Mouse (Mus musculus): ENCODE measurements around the gene Ptpn12. TPM values are rescaled to one million over a fixed set of nuclear protein-coding genes. Genes with fewer than 3 reads are reported as not detected.

The Ptpn12 gene
- polyA plus RNA-seq, 1 experiment: 93.5 TPM

DNA sequence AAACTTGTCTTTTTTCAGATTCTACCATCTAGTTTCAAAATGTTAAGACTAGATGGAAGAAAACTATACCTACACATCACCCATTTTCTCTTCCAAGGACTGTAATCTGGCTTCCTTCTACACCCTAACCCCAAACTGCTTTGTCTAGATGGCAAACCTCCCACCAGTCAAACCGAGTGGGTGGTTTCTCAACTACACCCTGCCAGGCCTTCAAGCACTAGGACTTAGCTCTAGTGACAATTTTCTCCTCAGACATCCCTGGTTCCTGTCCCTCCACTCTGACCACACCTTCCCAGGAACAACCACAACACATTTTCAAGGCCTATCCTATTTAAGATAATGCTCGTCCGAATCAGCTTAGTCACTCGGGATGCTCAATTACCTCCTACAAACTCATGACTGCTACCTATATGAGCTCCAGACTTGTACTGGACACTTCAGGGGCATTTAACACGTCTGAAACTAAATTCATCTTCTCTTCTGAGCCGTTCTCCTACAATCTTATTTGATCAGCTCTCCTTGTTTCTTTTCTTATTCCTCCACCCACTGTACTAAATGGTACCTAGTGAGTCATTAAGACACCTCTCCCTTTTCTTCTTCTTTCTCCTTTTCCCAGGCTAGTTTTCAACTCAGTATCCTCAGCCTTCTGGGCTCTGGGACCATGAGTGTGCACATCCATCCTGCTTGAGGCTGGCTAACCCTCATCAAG lies 5.5 kb downstream of the Ptpn12 start:
- H3K27ac ChIP-seq (ENCODE audit: insufficient read depth, low read length): no peak overlapping the region
- TF ChIP-seq POLR2A (IDR thresholded peaks at IDR 0.05; ENCODE audit: low read depth, low read length) (no peak), CTCF (IDR thresholded peaks at IDR 0.05; ENCODE audit: borderline replicate concordance, insufficient read depth, low read length) (no peak)
- H3K4me3 ChIP-seq (ENCODE audit: insufficient read depth, low read length): no peak overlapping the region
- peaks cover 3% of the 10 kb centered on the region for H3K4me1 ChIP-seq (ENCODE audit: control insufficient read depth, insufficient read depth, low read length)

DNA sequence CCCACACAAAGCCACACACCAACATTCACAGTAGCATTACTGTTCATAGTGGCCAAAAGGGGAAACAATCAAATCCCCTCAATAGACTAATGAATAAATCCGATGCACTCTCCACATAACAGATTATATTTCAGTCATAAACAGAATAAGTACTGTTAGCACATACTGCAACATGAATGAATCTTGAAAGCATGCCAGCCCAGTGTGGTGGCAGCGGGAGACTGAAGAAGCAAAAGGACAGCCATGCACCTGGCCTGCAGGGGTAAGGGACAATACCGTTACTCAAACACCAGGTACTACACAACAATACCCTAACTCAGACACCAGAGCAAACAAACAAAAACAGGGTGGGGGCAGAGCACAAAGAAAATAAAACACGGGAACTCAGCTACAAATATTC lies 6.7 kb downstream of the Ptpn12 start:
- no peak overlapping the region for H3K27ac ChIP-seq (ENCODE audit: insufficient read depth, low read length)
- peaks cover 3% of the 10 kb centered on the region for H3K4me1 ChIP-seq (ENCODE audit: control insufficient read depth, insufficient read depth, low read length)
- no peak overlapping the region for H3K4me3 ChIP-seq (ENCODE audit: insufficient read depth, low read length)
- TF ChIP-seq POLR2A (IDR thresholded peaks at IDR 0.05; ENCODE audit: low read depth, low read length): no peak
- TF ChIP-seq CTCF (IDR thresholded peaks at IDR 0.05; ENCODE audit: borderline replicate concordance, insufficient read depth, low read length): no peak

DNA sequence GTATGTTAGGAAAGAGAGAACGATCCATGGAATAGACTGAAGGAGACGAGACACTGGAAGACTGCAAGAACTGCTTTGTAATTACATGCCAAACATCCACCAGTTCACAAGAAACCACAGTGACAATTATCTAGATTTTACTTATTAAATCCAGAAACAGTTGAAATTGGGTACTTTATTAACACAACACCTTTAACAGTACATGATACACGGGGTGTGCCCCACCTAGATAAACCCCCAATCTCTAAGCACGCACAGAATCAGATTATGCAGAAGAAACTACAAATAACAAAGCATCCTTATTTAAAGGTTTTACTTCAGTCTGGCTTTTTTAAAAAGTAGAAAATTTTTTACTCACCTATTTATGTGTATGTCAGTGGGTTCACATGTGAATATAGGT lies 8.6 kb downstream of the Ptpn12 start:
- no peak overlapping the region for H3K27ac ChIP-seq (ENCODE audit: insufficient read depth, low read length)
- no peak for TF ChIP-seq POLR2A (IDR thresholded peaks at IDR 0.05; ENCODE audit: low read depth, low read length)
- no peak for TF ChIP-seq CTCF (IDR thresholded peaks at IDR 0.05; ENCODE audit: borderline replicate concordance, insufficient read depth, low read length)
- H3K4me1 ChIP-seq (ENCODE audit: control insufficient read depth, insufficient read depth, low read length): peaks cover 6% of the 10 kb centered on the region
- H3K4me3 ChIP-seq (ENCODE audit: insufficient read depth, low read length): no peak overlapping the region

GRCm38 (mm10) chr5:21046150-21047048 lies 9.3 kb downstream of the Ptpn12 start:
- TF ChIP-seq CTCF (IDR thresholded peaks at IDR 0.05; ENCODE audit: borderline replicate concordance, insufficient read depth, low read length) (no peak), POLR2A (IDR thresholded peaks at IDR 0.05; ENCODE audit: low read depth, low read length) (no peak)
- Histone ChIP-seq H3K4me1 (ENCODE audit: control insufficient read depth, insufficient read depth, low read length) (peaks cover 6% of the 10 kb centered on the region), H3K4me3 (ENCODE audit: insufficient read depth, low read length) (no peak overlapping the region)

GRCm38 (mm10) chr5:21045462-21045861 lies 10.2 kb downstream of the Ptpn12 start:
- Histone ChIP-seq H3K4me1 (ENCODE audit: control insufficient read depth, insufficient read depth, low read length) (peaks cover 4% of the 10 kb centered on the region; the same call in 1 of the 2 replicates), H3K27ac (ENCODE audit: insufficient read depth, low read length) (no peak overlapping the region), H3K4me3 (ENCODE audit: insufficient read depth, low read length) (no peak overlapping the region)
- TF ChIP-seq CTCF (IDR thresholded peaks at IDR 0.05; ENCODE audit: borderline replicate concordance, insufficient read depth, low read length) (no peak), POLR2A (IDR thresholded peaks at IDR 0.05; ENCODE audit: low read depth, low read length) (no peak)

More at GRCm38 (mm10) chr5:21046150-21047048, 9.3 kb downstream of the Ptpn12 start:
- no peak overlapping the region for H3K27ac ChIP-seq (ENCODE audit: insufficient read depth, low read length)

GRCm38 (mm10) chr5:21038100-21038499 lies 17.6 kb downstream of the Ptpn12 start:
- H3K4me1 ChIP-seq (ENCODE audit: control insufficient read depth, insufficient read depth, low read length): peaks cover 6% of the 10 kb centered on the region; the same call in 1 of the 2 replicates
- no peak overlapping the region for H3K4me3 ChIP-seq (ENCODE audit: insufficient read depth, low read length)
- no peak overlapping the region for H3K27ac ChIP-seq (ENCODE audit: insufficient read depth, low read length)
- no peak for TF ChIP-seq CTCF (IDR thresholded peaks at IDR 0.05; ENCODE audit: borderline replicate concordance, insufficient read depth, low read length)
- TF ChIP-seq POLR2A (IDR thresholded peaks at IDR 0.05; ENCODE audit: low read depth, low read length): no peak

- peaks cover 5% of the 10 kb centered on the region for H3K4me1 ChIP-seq (ENCODE audit: control insufficient read depth, insufficient read depth, low read length)
- H3K4me3 ChIP-seq (ENCODE audit: insufficient read depth, low read length): no peak overlapping the region
- H3K27ac ChIP-seq (ENCODE audit: insufficient read depth, low read length): no peak overlapping the region
- TF ChIP-seq CTCF (IDR thresholded peaks at IDR 0.05; ENCODE audit: borderline replicate concordance, insufficient read depth, low read length) (no peak), POLR2A (IDR thresholded peaks at IDR 0.05; ENCODE audit: low read depth, low read length) (no peak)
Observed at GRCm38 (mm10) chr5:21035689-21036480, 19.8 kb downstream of the Ptpn12 start.

- Histone ChIP-seq H3K27ac (ENCODE audit: insufficient read depth, low read length) (no peak overlapping the region), H3K4me1 (ENCODE audit: control insufficient read depth, insufficient read depth, low read length) (peaks cover 5% of the 10 kb centered on the region), H3K4me3 (ENCODE audit: insufficient read depth, low read length) (no peak overlapping the region)
- no peak for TF ChIP-seq CTCF (IDR thresholded peaks at IDR 0.05; ENCODE audit: borderline replicate concordance, insufficient read depth, low read length)
Observed at GRCm38 (mm10) chr5:21034388-21034966, 21.2 kb downstream of the Ptpn12 start.
